Comparison of ENCODE assay signal across 11 mouse cellular contexts in genomic region chr19:32172511-32172981, GRCm38 (mm10).
A peak's percentile ranks its signal among the peaks of the same experiment; 100 is the strongest.
DNase-seq lines count a peak whose midpoint lies in the region; ATAC-seq and TF ChIP-seq lines count a peak whose summit lies in the region.
"Had no signal": no experiment of that assay in that cellular context is flagged by ENCODE, and none has a peak within 500 bp of the region (broad histone marks: within the 10 kb centered on the region; RNA-seq: fewer than 3 reads in every experiment).

No protein-coding gene starts in this region.

- 79% methylated on average over 5 of the region's 5 CpGs for WGBS in stomach, embryonic 16.5 days
- WGBS in midbrain, postnatal 0 days = 92% methylated on average over 5 of the region's 5 CpGs
- 92% methylated on average over 5 of the region's 5 CpGs for WGBS in midbrain, embryonic 16.5 days
- WGBS in midbrain, embryonic 14.5 days = 93% methylated on average over 5 of the region's 5 CpGs

- peak; percentile 49 for DNase-seq in heart, adult 8-10 months (ENCODE audit: low spot score)
- no peak for DNase-seq in heart, postnatal 25 days (ENCODE audit: low spot score)
- peak; percentile 73 for DNase-seq in liver
- DNase-seq in midbrain, postnatal 0 days (ENCODE audit: low spot score) = no peak
- DNase-seq in midbrain, embryonic 14.5 days = no peak

- H3K4me2 ChIP-seq in stomach, embryonic 16.5 days (ENCODE audit: low read depth, low read length) = no peak overlapping the region
- no peak overlapping the region for H3K4me2 ChIP-seq in midbrain, postnatal 0 days (ENCODE audit: low read depth, low read length, poor library complexity, severe bottlenecking)
- no peak overlapping the region for H3K4me2 ChIP-seq in midbrain, embryonic 16.5 days (ENCODE audit: low read length)
- H3K4me2 ChIP-seq in midbrain, embryonic 14.5 days (ENCODE audit: low read length) = no peak overlapping the region
- H3K4me2 ChIP-seq: hindbrain, embryonic 15.5 days; limb, embryonic 13.5 days had no signal

- H3K9me3 ChIP-seq in stomach, embryonic 16.5 days (replicated peaks; ENCODE audit: control insufficient read depth, low read length) = no peaks in the 10 kb centered on the region
- no peaks in the 10 kb centered on the region for H3K9me3 ChIP-seq in midbrain, postnatal 0 days (ENCODE audit: low read length)
- H3K9me3 ChIP-seq in midbrain, embryonic 16.5 days (replicated peaks; ENCODE audit: control insufficient read depth, low read length, poor library complexity, severe bottlenecking) = no peaks in the 10 kb centered on the region
- H3K9me3 ChIP-seq in midbrain, embryonic 14.5 days (ENCODE audit: control insufficient read depth, low read length) = no peaks in the 10 kb centered on the region
- H3K9me3 ChIP-seq: hindbrain, embryonic 15.5 days; limb, embryonic 13.5 days had no signal

- H3K4me1 ChIP-seq in bone marrow macrophage, adult 2 months (ENCODE audit: control insufficient read depth, insufficient read depth, low read length) = peaks cover 42% of the 10 kb centered on the region
- H3K4me1 ChIP-seq in stomach, embryonic 16.5 days (ENCODE audit: control insufficient read depth, insufficient read depth, low read length) = no peaks in the 10 kb centered on the region; the same call in 1 of the 2 replicates
- no peaks in the 10 kb centered on the region for H3K4me1 ChIP-seq in midbrain, postnatal 0 days (ENCODE audit: insufficient read depth, low read length)
- no peaks in the 10 kb centered on the region; the same call in 1 of the 2 replicates for H3K4me1 ChIP-seq in midbrain, embryonic 16.5 days (ENCODE audit: control insufficient read depth, insufficient read depth, low read length)
- H3K4me1 ChIP-seq in midbrain, embryonic 14.5 days (ENCODE audit: control insufficient read depth, insufficient read depth, low read length) = no peaks in the 10 kb centered on the region

- peak overlapping the region; percentile 28 for H3K27ac ChIP-seq in bone marrow macrophage, adult 2 months (ENCODE audit: insufficient read depth, low read depth, low read length)
- no peak overlapping the region for H3K27ac ChIP-seq in stomach, embryonic 16.5 days (ENCODE audit: low read length)
- H3K27ac ChIP-seq in midbrain, postnatal 0 days (ENCODE audit: low read depth, low read length) = no peak overlapping the region
- no peak overlapping the region for H3K27ac ChIP-seq in midbrain, embryonic 16.5 days (ENCODE audit: low read length)
- no peak overlapping the region for H3K27ac ChIP-seq in midbrain, embryonic 14.5 days (replicated peaks; ENCODE audit: low read depth, low read length)
- H3K27ac ChIP-seq: hindbrain, embryonic 15.5 days; limb, embryonic 13.5 days had no signal

- no peak overlapping the region for H3K4me3 ChIP-seq in bone marrow macrophage, adult 2 months (ENCODE audit: insufficient read depth, low read length)
- no peak overlapping the region for H3K4me3 ChIP-seq in stomach, embryonic 16.5 days (replicated peaks; ENCODE audit: low read length)
- H3K4me3 ChIP-seq in midbrain, postnatal 0 days (ENCODE audit: low read depth, low read length) = no peak overlapping the region
- no peak overlapping the region for H3K4me3 ChIP-seq in midbrain, embryonic 16.5 days (ENCODE audit: low read depth, low read length)
- H3K4me3 ChIP-seq in midbrain, embryonic 14.5 days (replicated peaks; ENCODE audit: low read depth, low read length) = no peak overlapping the region
- H3K4me3 ChIP-seq: hindbrain, embryonic 15.5 days; limb, embryonic 13.5 days had no signal

- intact Hi-C loops in heart, postnatal 25 days (cut with DNase I) = loop anchor here (5.0 kb wide), 2 partner anchors 40 to 150 kb away; no protein-coding TSS in a partner anchor

- peak; percentile 72 for ATAC-seq in stomach, embryonic 16.5 days (ENCODE audit: insufficient read depth, low FRiP score)
- ATAC-seq in midbrain, postnatal 0 days (ENCODE audit: low FRiP score) = no peak
- ATAC-seq in midbrain, embryonic 16.5 days = no peak
- no peak for ATAC-seq in midbrain, embryonic 14.5 days (ENCODE audit: low FRiP score, low TSS enrichment)
- ATAC-seq: Patski had no signal

- no peak for TF ChIP-seq POLR2A in bone marrow macrophage, adult 2 months (IDR thresholded peaks at IDR 0.05; ENCODE audit: borderline replicate concordance, low read depth, low read length)

- no peaks in the 10 kb centered on the region for H3K27me3 ChIP-seq in stomach, embryonic 16.5 days (ENCODE audit: control insufficient read depth, insufficient read depth, low read length)
- no peaks in the 10 kb centered on the region for H3K27me3 ChIP-seq in midbrain, postnatal 0 days (ENCODE audit: insufficient read depth, low read length)
- H3K27me3 ChIP-seq in midbrain, embryonic 16.5 days (ENCODE audit: control insufficient read depth, insufficient read depth, low read depth, low read length) = no peaks in the 10 kb centered on the region
- no peaks in the 10 kb centered on the region for H3K27me3 ChIP-seq in midbrain, embryonic 14.5 days (ENCODE audit: control insufficient read depth, insufficient read depth, low read length)
- H3K27me3 ChIP-seq: hindbrain, embryonic 15.5 days; limb, embryonic 13.5 days; Patski had no signal

- no peaks in the 10 kb centered on the region for H3K36me3 ChIP-seq in stomach, embryonic 16.5 days (ENCODE audit: control insufficient read depth, insufficient read depth, low read length)
- H3K36me3 ChIP-seq in midbrain, postnatal 0 days (ENCODE audit: insufficient read depth, low read length) = no peaks in the 10 kb centered on the region
- no peaks in the 10 kb centered on the region for H3K36me3 ChIP-seq in midbrain, embryonic 16.5 days (ENCODE audit: control insufficient read depth, insufficient read depth, low read length)
- H3K36me3 ChIP-seq in midbrain, embryonic 14.5 days (ENCODE audit: control insufficient read depth, insufficient read depth, low read length) = no peaks in the 10 kb centered on the region
- H3K36me3 ChIP-seq: hindbrain, embryonic 15.5 days; limb, embryonic 13.5 days had no signal

- no peak overlapping the region for H3K9ac ChIP-seq in stomach, embryonic 16.5 days (ENCODE audit: low read length)
- no peak overlapping the region for H3K9ac ChIP-seq in midbrain, postnatal 0 days (replicated peaks; ENCODE audit: low read length, poor library complexity, severe bottlenecking)
- H3K9ac ChIP-seq in midbrain, embryonic 16.5 days (ENCODE audit: low read depth, low read length) = no peak overlapping the region
- no peak overlapping the region for H3K9ac ChIP-seq in midbrain, embryonic 14.5 days (replicated peaks; ENCODE audit: low read length)
- H3K9ac ChIP-seq: hindbrain, embryonic 15.5 days; limb, embryonic 13.5 days had no signal

- TF ChIP-seq CTCF in bone marrow macrophage, adult 2 months (IDR thresholded peaks at IDR 0.05; ENCODE audit: low read depth, low read length) = no peak
- no peak for TF ChIP-seq CTCF in midbrain, postnatal 0 days (IDR thresholded peaks at IDR 0.05)

Comparison
In these comparisons a context has a peak if more than half of its experiments do, and no peak if none do; other contexts are left out.
1. DNase-seq: peak in heart, adult 8-10 months (single experiment) and liver (single experiment); none in heart, postnatal 25 days (single experiment), midbrain, postnatal 0 days (single experiment) and midbrain, embryonic 14.5 days (single experiment).